Mouse (Mus musculus): ENCODE results near the gene Ppfia4.

GRCm38 (mm10) chr1:134288239-134288638 is 44.5 kb downstream of the Ppfia4 start:
- TF ChIP-seq CTCF (IDR thresholded peaks at IDR 0.05; ENCODE audit: control insufficient read depth, insufficient read depth, insufficient replicate concordance, low read depth, low read length) (no peak), POLR2A (IDR thresholded peaks at IDR 0.05; ENCODE audit: control insufficient read depth, low read depth, low read length) (no peak)

Data from testis, adult 2 months (tissue).